Mouse (Mus musculus): ENCODE results near the gene Rab43.

GRCm38 (mm10) chr6:87802462-87802861 is 9.5 kb downstream of the Rab43 start:
- TF ChIP-seq CTCF (IDR thresholded peaks at IDR 0.05; ENCODE audit: insufficient read depth, low read depth, low read length) (no peak), POLR2A (IDR thresholded peaks at IDR 0.05; ENCODE audit: insufficient read depth, low read depth, low read length) (no peak)

Measured in olfactory bulb, adult 2 months (tissue).